Mouse (Mus musculus) adrenal gland, adult 2 months (tissue): ENCODE data around the gene Fmnl1. TPM values are rescaled to one million over a fixed set of nuclear protein-coding genes. Genes with fewer than 3 reads are reported as not detected.
A peak's percentile ranks its signal among the peaks of the same experiment; 100 is the strongest.
"Not testable (repeated sequence)": the region's sequence is repeated elsewhere in the genome, so short reads cannot be mapped to it uniquely, and the experiment has no call there.

Source experiments
- DNase-seq: peaks from one replicate; pipeline ENCODE4 v3.0.0; 2021
- polyA plus RNA-seq: library from polyadenylated mRNA; depleted of rRNA; stranded (reverse); fragments of >200 nt; gene quantifications from 2 replicates; pipeline ENCODE4 v1.2.3, GENCODE M21; 2012; rRNA removed
- total RNA-seq, 2 experiments: library from RNA; stranded (reverse); gene quantifications; 2 replicates each; pipeline ENCODE4 v1.2.3; 2021

The Fmnl1 gene
- total and polyA plus RNA-seq, 3 experiments, result 18.9 to 24.2 (median 19.2) TPM

DNA sequence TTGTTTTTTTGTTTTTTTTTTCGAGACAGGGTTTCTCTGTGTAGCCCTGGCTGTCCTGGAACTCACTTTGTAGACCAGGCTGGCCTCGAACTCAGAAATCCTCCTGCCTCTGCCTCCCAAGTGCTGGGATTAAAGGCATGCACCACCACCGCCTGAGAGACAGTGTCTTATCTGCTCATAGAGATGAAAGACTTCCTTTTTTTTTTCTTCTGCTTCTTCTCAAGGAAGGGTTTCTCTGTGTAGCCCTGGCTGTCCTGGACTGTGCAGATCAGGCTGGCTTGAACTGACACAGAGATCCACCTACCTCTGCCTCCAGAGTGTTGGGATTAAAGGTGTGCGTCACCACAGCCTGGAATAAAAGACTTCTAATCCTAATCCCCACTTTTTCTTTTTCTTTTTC is 51.8 kb downstream of the Fmnl1 start:
- not testable (repeated sequence) for DNase-seq

DNA sequence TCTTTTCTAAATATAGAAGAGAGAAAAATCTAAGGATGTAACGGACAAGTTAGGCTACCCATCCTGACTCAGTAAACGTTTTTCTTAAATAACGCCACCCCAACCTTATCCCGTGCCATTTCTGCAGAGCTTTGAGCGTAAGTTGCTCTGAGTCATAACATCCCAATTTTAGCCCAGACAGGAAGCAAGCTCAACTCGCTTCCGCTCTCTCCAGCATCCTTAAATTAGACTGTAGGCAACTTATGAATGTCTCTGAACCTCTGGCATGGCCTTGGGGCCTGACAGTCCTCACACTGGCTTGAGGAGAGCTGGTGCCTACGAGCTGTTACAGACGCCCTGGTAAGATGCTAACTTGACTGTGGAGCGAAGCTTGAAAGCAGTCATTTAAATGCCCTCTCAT is 52.5 kb downstream of the Fmnl1 start:
- no peak for DNase-seq

DNA sequence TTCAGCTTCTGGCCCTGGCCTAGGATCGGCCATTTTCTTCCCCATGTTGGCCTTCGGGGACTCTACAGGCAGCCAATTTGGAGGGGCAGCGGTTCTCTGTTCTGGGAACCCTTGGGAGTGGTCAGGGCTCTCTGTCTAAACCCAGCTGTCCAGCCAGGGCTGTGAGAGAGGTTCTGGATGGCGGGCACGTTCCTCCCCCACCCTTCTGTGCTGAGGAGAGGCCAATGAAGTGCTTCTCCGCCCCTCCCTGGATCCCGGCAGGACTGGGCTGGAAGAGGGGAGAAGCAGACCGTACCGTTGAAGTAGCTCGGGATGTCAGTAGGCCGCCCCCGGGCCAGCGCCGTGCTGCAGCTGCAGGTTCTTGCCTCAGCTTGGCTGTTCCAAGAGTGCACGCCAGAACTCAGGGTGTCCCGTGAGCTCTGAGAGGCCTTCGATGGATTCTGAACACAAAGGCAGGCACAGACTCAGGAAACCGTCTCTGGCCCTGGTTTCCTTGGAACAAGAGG is 53.1 kb downstream of the Fmnl1 start:
- peak; percentile 31 for DNase-seq

- DNase-seq, result no peak
These were observed 58.7 kb downstream of the Fmnl1 start for GRCm38 (mm10) chr11:103229608-103230007.

GRCm38 (mm10) chr11:103230626-103231025 is 59.7 kb downstream of the Fmnl1 start:
- no peak for DNase-seq

DNA sequence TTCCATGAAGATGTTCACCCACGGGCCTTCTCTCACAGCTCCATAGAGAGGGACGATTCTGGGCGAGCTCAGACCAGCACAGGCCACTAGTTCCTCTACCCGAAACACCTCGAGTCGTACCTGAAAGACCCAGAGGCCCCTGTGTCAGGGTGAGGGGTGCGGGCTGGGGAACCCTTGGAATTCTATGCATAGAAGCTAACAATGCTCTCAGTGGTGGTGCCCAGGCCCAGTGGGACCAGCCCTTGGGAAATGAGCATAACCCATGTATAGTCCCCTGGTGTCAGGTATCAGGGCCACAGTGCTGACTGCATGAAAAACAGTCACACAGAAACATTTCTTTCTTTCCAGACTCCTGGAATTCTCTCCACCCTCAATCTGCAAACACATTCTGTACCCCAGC is 60.5 kb downstream of the Fmnl1 start:
- no peak for DNase-seq

GRCm38 (mm10) chr11:103232966-103233365 is 62.1 kb downstream of the Fmnl1 start:
- peak; percentile 86 for DNase-seq

DNA sequence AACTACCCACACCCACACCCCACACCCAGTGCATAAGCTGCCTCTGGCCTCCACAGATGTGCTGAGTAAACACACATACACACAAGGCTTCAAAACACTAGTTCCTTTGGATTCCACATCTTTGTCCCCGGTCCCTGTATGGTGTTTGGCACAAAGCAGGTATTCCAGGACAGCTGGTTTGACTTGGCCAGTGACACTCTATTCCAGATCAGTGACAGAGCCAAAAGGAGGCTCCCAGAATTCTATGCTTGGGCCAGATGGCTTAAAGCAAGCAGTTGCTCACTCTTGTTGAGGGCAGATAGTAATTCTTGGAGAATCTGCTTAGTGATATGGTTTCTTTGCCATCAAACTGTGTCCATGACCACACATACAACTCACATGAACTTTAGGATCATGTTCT is 63.5 kb downstream of the Fmnl1 start:
- no peak for DNase-seq

- DNase-seq, result no peak
These were observed 64.8 kb downstream of the Fmnl1 start for GRCm38 (mm10) chr11:103235702-103236101.

- no peak for DNase-seq
These were observed 65.5 kb downstream of the Fmnl1 start for GRCm38 (mm10) chr11:103236431-103236830.

- no peak for DNase-seq
These were observed 66.0 kb downstream of the Fmnl1 start for GRCm38 (mm10) chr11:103236903-103237302.

DNA sequence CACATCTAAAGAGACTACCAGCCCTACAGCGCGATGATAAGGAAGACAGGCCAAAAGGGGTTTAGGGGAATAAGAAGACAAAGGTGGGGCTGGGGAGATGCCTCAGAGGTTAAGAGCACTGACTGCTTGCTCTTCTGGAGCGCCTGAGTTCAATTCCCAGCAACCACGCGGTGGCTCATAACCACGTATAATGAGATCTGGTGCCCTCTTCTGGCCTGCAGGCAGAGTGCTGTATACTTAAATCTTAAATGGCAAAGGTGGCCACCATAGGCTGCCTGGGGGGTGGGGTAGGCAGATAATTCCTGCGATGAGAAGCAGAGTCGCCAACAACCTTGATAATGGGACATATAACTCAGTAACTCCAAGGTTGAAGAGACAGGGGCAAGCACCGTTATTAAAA is 66.8 kb downstream of the Fmnl1 start:
- no peak for DNase-seq

GRCm38 (mm10) chr11:103240740-103241139 is 69.8 kb downstream of the Fmnl1 start:
- DNase-seq, result peak; percentile 56

DNA sequence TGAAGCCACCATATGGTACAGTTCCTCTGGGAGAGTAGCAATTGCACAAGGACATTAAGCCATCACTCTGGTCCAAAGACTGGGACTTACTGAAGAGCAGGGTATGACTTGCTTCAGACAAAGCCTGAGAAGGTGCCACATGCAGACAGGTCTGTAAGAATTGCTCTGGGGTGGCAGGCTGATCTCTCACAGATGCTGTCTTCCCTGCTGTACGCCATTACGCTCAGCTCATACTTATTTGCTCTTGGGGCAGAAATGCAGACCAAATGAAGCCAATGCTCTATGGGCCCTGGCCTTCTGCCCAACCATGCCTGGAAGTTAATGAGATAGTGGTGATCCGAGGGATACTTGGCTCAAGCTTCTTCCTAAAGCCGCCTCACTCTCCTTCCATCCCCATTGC is 73.9 kb downstream of the Fmnl1 start:
- DNase-seq, result no peak

DNA sequence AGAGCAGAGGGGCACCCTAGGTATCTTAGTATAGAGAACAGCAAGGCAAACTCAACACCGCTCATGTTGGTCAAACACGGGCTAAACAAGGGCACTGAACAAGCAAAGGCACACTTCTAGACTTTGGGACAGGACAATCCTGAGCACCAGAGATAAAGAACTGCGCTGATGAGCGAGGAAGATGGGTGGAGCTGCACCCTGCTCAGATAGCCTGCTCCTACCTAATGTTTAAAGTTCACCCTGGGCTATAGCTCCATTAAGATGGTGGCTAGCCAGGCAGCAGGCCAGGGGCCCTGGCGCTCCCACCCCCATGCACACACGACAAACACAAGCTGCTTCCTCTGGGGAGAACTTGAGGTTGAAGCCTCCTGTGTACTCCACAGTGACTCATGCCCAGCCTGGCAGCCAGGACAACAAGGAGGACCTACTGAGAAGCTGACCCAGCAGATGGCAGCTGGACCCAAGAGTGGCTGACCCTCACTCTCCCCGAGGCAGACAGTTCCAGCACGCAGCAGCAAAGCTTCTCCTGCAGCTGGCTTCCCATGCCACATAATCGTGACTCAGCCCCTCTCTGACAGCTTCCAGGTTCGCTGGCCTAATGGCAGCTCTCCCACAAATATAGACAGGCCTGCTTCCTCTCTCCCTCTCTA is 75.3 kb downstream of the Fmnl1 start:
- DNase-seq, result peak; percentile 87

DNA sequence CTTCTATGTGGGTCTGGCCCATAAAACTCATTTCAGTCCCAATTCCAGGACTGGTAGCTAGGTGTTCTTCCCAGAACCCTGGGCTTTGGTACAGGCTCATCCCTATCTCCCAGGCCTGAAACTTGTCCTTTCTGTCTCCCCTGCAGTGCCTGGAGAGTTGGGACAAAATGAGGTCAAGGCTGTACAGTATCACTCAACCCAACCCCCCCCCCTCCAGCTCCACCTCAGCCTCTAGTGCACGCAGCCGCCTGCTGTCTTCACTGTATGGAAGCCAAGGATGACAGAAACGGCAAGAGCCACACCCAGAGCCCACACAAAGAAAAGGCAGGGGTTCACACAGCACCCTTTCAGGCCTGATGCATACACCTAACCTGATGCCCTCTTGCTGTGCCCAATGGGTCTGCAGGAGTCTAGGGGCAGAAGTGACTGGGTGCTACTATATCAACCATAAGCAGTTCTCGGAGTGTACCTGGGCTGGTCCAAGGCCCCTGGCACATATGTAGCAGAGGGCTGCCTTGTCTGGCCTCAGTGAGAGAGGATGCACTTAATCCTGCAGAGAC is 75.9 kb downstream of the Fmnl1 start:
- no peak for DNase-seq

- DNase-seq, result peak; percentile 71
These were observed 76.7 kb downstream of the Fmnl1 start for GRCm38 (mm10) chr11:103247504-103248177.

Other genes with a start within 250 kb of the Fmnl1 start
- gene Kif18b, start 246.0 kb upstream of the Fmnl1 start, total RNA-seq, result 1 to 10 TPM in 1 of 2 experiments, under 1 TPM in 1; 0.62 to 1.2 TPM
- gene Kif18b, start 246.0 kb upstream of the Fmnl1 start, polyA plus RNA-seq, result 1.2 and 1.4 TPM in 2 replicates
- gene C1ql1, start 224.4 kb upstream of the Fmnl1 start, total RNA-seq, result 10 to 100 TPM; 39.4 to 69.4 TPM
- 67.7 and 112 TPM in 2 replicates for gene C1ql1, start 224.4 kb upstream of the Fmnl1 start, polyA plus RNA-seq
- 100 to 1,000 TPM; 106 to 112 TPM for gene Nmt1, start 142.9 kb upstream of the Fmnl1 start, total RNA-seq
- 20.8 and 25.6 TPM in 2 replicates for gene Nmt1, start 142.9 kb upstream of the Fmnl1 start, polyA plus RNA-seq
- gene Dcakd, start 142.8 kb upstream of the Fmnl1 start, total RNA-seq, result 10 to 100 TPM; 62.8 to 79.5 TPM
- gene Dcakd, start 142.8 kb upstream of the Fmnl1 start, polyA plus RNA-seq, result 136 and 185 TPM in 2 replicates
- gene Plcd3, start 69.4 kb upstream of the Fmnl1 start, total RNA-seq, result 10 to 100 TPM in 1 of 2 experiments, 1 to 10 TPM in 1; 6.3 to 14.3 TPM
- 21.4 and 24.7 TPM in 2 replicates for gene Plcd3, start 69.4 kb upstream of the Fmnl1 start, polyA plus RNA-seq
- 100 to 1,000 TPM in 1 of 2 experiments, 10 to 100 TPM in 1; 88.4 to 175 TPM for gene Acbd4, start 69.4 kb upstream of the Fmnl1 start, total RNA-seq
- gene Acbd4, start 69.4 kb upstream of the Fmnl1 start, polyA plus RNA-seq, result 70.3 and 91.9 TPM in 2 replicates
- 10 to 100 TPM; 70.9 to 83.7 TPM for gene Hexim1, start 54.9 kb upstream of the Fmnl1 start, total RNA-seq
- 15.7 and 16.5 TPM in 2 replicates for gene Hexim1, start 54.9 kb upstream of the Fmnl1 start, polyA plus RNA-seq
- gene Hexim2, start 38.7 kb upstream of the Fmnl1 start, total RNA-seq, result 1 to 10 TPM; 2.8 to 7.0 TPM
- 3.3 and 4.5 TPM in 2 replicates for gene Hexim2, start 38.7 kb upstream of the Fmnl1 start, polyA plus RNA-seq
- under 1 TPM; 0.45 to 0.52 TPM for gene 1700023F06Rik, start 37.5 kb downstream of the Fmnl1 start, total RNA-seq
- 1.4 and 2.1 TPM in 2 replicates for gene 1700023F06Rik, start 37.5 kb downstream of the Fmnl1 start, polyA plus RNA-seq
- not detected for gene Spata32, start 47.3 kb downstream of the Fmnl1 start, total RNA-seq
- not detected in 2 replicates for gene Spata32, start 47.3 kb downstream of the Fmnl1 start, polyA plus RNA-seq
- 1 to 10 TPM; 5.3 to 9.7 TPM for gene Map3k14, start 96.4 kb downstream of the Fmnl1 start, total RNA-seq
- gene Map3k14, start 96.4 kb downstream of the Fmnl1 start, polyA plus RNA-seq, result 12.6 and 18.2 TPM in 2 replicates
- 10 to 100 TPM; 10.3 to 12.2 TPM for gene Arhgap27, start 192.6 kb downstream of the Fmnl1 start, total RNA-seq
- 34.7 and 42.5 TPM in 2 replicates for gene Arhgap27, start 192.6 kb downstream of the Fmnl1 start, polyA plus RNA-seq
- 10 to 100 TPM; 19.7 to 21.2 TPM for gene Plekhm1, start 241.6 kb downstream of the Fmnl1 start, total RNA-seq
- gene Plekhm1, start 241.6 kb downstream of the Fmnl1 start, polyA plus RNA-seq, result 18.6 and 18.8 TPM in 2 replicates